Mouse (Mus musculus): ENCODE measurements around the gene Tmem170. TPM values are rescaled to one million over a fixed set of nuclear protein-coding genes. Genes with fewer than 3 reads are reported as not detected.

The Tmem170 gene
- 7.7 and 7.8 TPM in 2 replicates for polyA plus RNA-seq (2014; fragmentation: Nextera tagmentation; extraction: Ambion mirVana)

GRCm38 (mm10) chr8:111876355-111876948 lies at the start of gene Tmem170:
Gene Tmem170, minus strand, starts transcription at chr8:111876750.
- peak; percentile 98 for ATAC-seq (ENCODE audit: insufficient number of reproducible peaks, low FRiP score, low TSS enrichment, low read depth)
- WGBS = under 1% methylated on average over 53 of the region's 53 CpGs

GRCm38 (mm10) chr8:111924976-111925375 lies 48.4 kb upstream of the Tmem170 start:
- Histone ChIP-seq H3K27ac (replicated peaks; ENCODE audit: low read depth, low read length) (no peak overlapping the region), H3K27me3 (ENCODE audit: control insufficient read depth, insufficient read depth, low read length) (no peaks in the 10 kb centered on the region), H3K9ac (ENCODE audit: low read length) (no peak overlapping the region), H3K4me3 (ENCODE audit: low read depth, low read length) (no peak overlapping the region), H3K4me1 (ENCODE audit: control insufficient read depth, insufficient read depth, low read length) (no peaks in the 10 kb centered on the region), H3K9me3 (ENCODE audit: control insufficient read depth, low read length) (no peaks in the 10 kb centered on the region), H3K4me2 (ENCODE audit: low read depth, severe bottlenecking) (no peak overlapping the region), H3K36me3 (ENCODE audit: control insufficient read depth, insufficient read depth, low read length) (no peaks in the 10 kb centered on the region)
- 79% methylated on average over 7 of the region's 7 CpGs for WGBS
- DNase-seq (ENCODE audit: low spot score) (no peak), ATAC-seq (ENCODE audit: insufficient number of reproducible peaks, low FRiP score, low TSS enrichment, low read depth) (no peak)

More at GRCm38 (mm10) chr8:111876355-111876948, at the start of gene Tmem170:
- Histone ChIP-seq H3K27me3 (ENCODE audit: control insufficient read depth, insufficient read depth, low read length) (no peaks in the 10 kb centered on the region), H3K36me3 (ENCODE audit: control insufficient read depth, insufficient read depth, low read length) (no peaks in the 10 kb centered on the region), H3K9me3 (ENCODE audit: control insufficient read depth, low read length) (no peaks in the 10 kb centered on the region), H3K4me2 (ENCODE audit: low read depth, severe bottlenecking) (peak within 1 kb of the TSS; percentile 74), H3K4me1 (ENCODE audit: control insufficient read depth, insufficient read depth, low read length) (no peaks in the 10 kb centered on the region), H3K9ac (ENCODE audit: low read length) (peak within 1 kb of the TSS; percentile 72), H3K4me3 (ENCODE audit: low read depth, low read length) (peak within 1 kb of the TSS; percentile 76), H3K27ac (replicated peaks; ENCODE audit: low read depth, low read length) (peak within 1 kb of the TSS; percentile 59; the same call in 1 of the 2 replicates)
- peak; percentile 99 for DNase-seq (ENCODE audit: low spot score)

- no peaks in the 10 kb centered on the region for H3K27me3 ChIP-seq (ENCODE audit: control insufficient read depth, insufficient read depth, low read length)
- no peak for DNase-seq (ENCODE audit: low spot score)
- no peak overlapping the region for H3K9ac ChIP-seq (ENCODE audit: low read length)
- H3K27ac ChIP-seq (replicated peaks; ENCODE audit: low read depth, low read length) = no peak overlapping the region
- WGBS = 35% methylated on average over 10 of the region's 10 CpGs
- H3K9me3 ChIP-seq (ENCODE audit: control insufficient read depth, low read length) = no peaks in the 10 kb centered on the region
- no peak overlapping the region for H3K4me2 ChIP-seq (ENCODE audit: low read depth, severe bottlenecking)
- ATAC-seq (ENCODE audit: insufficient number of reproducible peaks, low FRiP score, low TSS enrichment, low read depth) = no peak
- H3K4me1 ChIP-seq (ENCODE audit: control insufficient read depth, insufficient read depth, low read length) = no peaks in the 10 kb centered on the region
- H3K4me3 ChIP-seq (ENCODE audit: low read depth, low read length) = no peak overlapping the region
- no peaks in the 10 kb centered on the region for H3K36me3 ChIP-seq (ENCODE audit: control insufficient read depth, insufficient read depth, low read length)
Measured at GRCm38 (mm10) chr8:111923383-111923804, 46.8 kb upstream of the Tmem170 start.

GRCm38 (mm10) chr8:111920971-111921370 lies 44.4 kb upstream of the Tmem170 start:
- no peaks in the 10 kb centered on the region for H3K4me1 ChIP-seq (ENCODE audit: control insufficient read depth, insufficient read depth, low read length)
- H3K4me3 ChIP-seq (ENCODE audit: low read depth, low read length) = no peak overlapping the region
- H3K36me3 ChIP-seq (ENCODE audit: control insufficient read depth, insufficient read depth, low read length) = no peaks in the 10 kb centered on the region
- DNase-seq (ENCODE audit: low spot score) (no peak), ATAC-seq (ENCODE audit: insufficient number of reproducible peaks, low FRiP score, low TSS enrichment, low read depth) (no peak)
- no peak overlapping the region for H3K4me2 ChIP-seq (ENCODE audit: low read depth, severe bottlenecking)
- H3K9ac ChIP-seq (ENCODE audit: low read length) = no peak overlapping the region
- no peaks in the 10 kb centered on the region for H3K27me3 ChIP-seq (ENCODE audit: control insufficient read depth, insufficient read depth, low read length)
- 79% methylated on average over 4 of the region's 4 CpGs for WGBS
- H3K9me3 ChIP-seq (ENCODE audit: control insufficient read depth, low read length) = no peaks in the 10 kb centered on the region
- H3K27ac ChIP-seq (replicated peaks; ENCODE audit: low read depth, low read length) = no peak overlapping the region

DNA sequence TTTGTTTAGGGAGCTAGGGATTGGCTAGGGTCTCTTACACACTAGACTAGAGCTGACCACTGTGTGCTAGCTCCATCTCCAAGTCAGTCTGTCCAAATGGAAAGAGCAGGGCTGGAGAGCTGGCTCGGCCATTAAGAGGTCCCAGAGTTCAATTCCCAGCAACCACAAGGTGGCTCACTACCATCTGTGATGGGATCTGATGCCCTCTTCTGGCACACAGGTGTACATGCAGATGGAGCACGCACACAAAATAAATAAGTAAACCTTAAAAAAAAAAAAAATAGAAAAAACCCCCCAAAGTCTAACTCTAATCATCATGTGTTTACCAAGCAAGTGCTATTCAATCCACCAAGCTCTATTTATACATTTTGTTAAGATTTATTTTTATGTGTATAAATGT lies 43.1 kb upstream of the Tmem170 start:
- Histone ChIP-seq H3K4me2 (ENCODE audit: low read depth, severe bottlenecking) (no peak overlapping the region), H3K4me3 (ENCODE audit: low read depth, low read length) (no peak overlapping the region), H3K36me3 (ENCODE audit: control insufficient read depth, insufficient read depth, low read length) (no peaks in the 10 kb centered on the region), H3K4me1 (ENCODE audit: control insufficient read depth, insufficient read depth, low read length) (no peaks in the 10 kb centered on the region), H3K9me3 (ENCODE audit: control insufficient read depth, low read length) (no peaks in the 10 kb centered on the region), H3K27ac (replicated peaks; ENCODE audit: low read depth, low read length) (no peak overlapping the region), H3K27me3 (ENCODE audit: control insufficient read depth, insufficient read depth, low read length) (no peaks in the 10 kb centered on the region), H3K9ac (ENCODE audit: low read length) (no peak overlapping the region)
- ATAC-seq (ENCODE audit: insufficient number of reproducible peaks, low FRiP score, low TSS enrichment, low read depth) (no peak), DNase-seq (ENCODE audit: low spot score) (no peak)
- WGBS = 77% methylated on average over 2 of the region's 2 CpGs

DNA sequence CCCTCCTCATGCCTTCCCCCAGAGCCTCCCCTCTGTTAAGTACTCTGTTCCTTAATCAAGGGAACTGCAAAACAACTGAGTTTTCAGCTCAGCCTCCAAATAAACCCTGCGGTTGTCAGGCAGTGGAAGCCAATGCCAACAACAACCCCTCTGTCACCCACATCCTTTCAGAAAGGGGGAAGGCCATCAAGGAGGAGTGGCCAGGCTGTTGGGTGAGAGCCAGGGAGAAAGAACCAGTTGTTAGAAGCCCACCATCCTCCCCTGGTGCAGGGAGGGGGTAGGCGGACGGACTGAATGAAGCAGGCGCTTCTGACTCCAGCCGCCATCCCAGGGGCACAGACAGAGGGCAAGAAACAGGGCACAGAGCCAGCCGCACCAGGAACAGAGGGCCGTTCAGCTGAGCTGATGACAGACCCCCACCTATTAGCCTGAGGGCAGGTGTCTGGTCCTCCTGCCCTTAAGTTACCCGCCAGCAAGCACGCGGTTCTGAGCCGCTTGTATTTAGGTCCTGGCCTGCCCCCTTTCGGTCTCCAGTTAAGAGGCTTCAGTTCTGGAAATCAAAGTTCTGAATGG lies 36.4 kb upstream of the Tmem170 start:
- no peak overlapping the region for H3K4me2 ChIP-seq (ENCODE audit: low read depth, severe bottlenecking)
- 49% methylated on average over 12 of the region's 12 CpGs for WGBS
- H3K4me1 ChIP-seq (ENCODE audit: control insufficient read depth, insufficient read depth, low read length) = no peaks in the 10 kb centered on the region
- ATAC-seq (ENCODE audit: insufficient number of reproducible peaks, low FRiP score, low TSS enrichment, low read depth) (no peak; the same call in 1 of the 2 replicates), DNase-seq (ENCODE audit: low spot score) (peak; percentile 34)
- peaks cover 14% of the 10 kb centered on the region for H3K27me3 ChIP-seq (ENCODE audit: control insufficient read depth, insufficient read depth, low read length)
- no peaks in the 10 kb centered on the region for H3K36me3 ChIP-seq (ENCODE audit: control insufficient read depth, insufficient read depth, low read length)
- H3K9me3 ChIP-seq (ENCODE audit: control insufficient read depth, low read length) = no peaks in the 10 kb centered on the region
- H3K9ac ChIP-seq (ENCODE audit: low read length) = no peak overlapping the region
- no peak overlapping the region for H3K27ac ChIP-seq (replicated peaks; ENCODE audit: low read depth, low read length)
- H3K4me3 ChIP-seq (ENCODE audit: low read depth, low read length) = no peak overlapping the region

- no peaks in the 10 kb centered on the region for H3K36me3 ChIP-seq (ENCODE audit: control insufficient read depth, insufficient read depth, low read length)
- no peak overlapping the region for H3K4me2 ChIP-seq (ENCODE audit: low read depth, severe bottlenecking)
- H3K9me3 ChIP-seq (ENCODE audit: control insufficient read depth, low read length) = no peaks in the 10 kb centered on the region
- H3K4me1 ChIP-seq (ENCODE audit: control insufficient read depth, insufficient read depth, low read length) = no peaks in the 10 kb centered on the region
- peaks cover 14% of the 10 kb centered on the region for H3K27me3 ChIP-seq (ENCODE audit: control insufficient read depth, insufficient read depth, low read length)
- no peak overlapping the region for H3K4me3 ChIP-seq (ENCODE audit: low read depth, low read length)
- 60% methylated on average over 7 of the region's 7 CpGs for WGBS
- no peak for ATAC-seq (ENCODE audit: insufficient number of reproducible peaks, low FRiP score, low TSS enrichment, low read depth)
- DNase-seq (ENCODE audit: low spot score) = no peak
- H3K9ac ChIP-seq (ENCODE audit: low read length) = no peak overlapping the region
- no peak overlapping the region for H3K27ac ChIP-seq (replicated peaks; ENCODE audit: low read depth, low read length)
Measured at GRCm38 (mm10) chr8:111911572-111911971, 35.0 kb upstream of the Tmem170 start.

GRCm38 (mm10) chr8:111909621-111910450 lies 33.3 kb upstream of the Tmem170 start, which contains the start of gene Chst5:
Gene Chst5, minus strand, starts transcription at chr8:111910447.
- Histone ChIP-seq H3K27ac (replicated peaks; ENCODE audit: low read depth, low read length) (no peak within 1 kb of the TSS), H3K4me1 (ENCODE audit: control insufficient read depth, insufficient read depth, low read length) (no peaks in the 10 kb centered on the region), H3K9ac (ENCODE audit: low read length) (peak within 1 kb of the TSS; percentile 36; the same call in 1 of the 2 replicates), H3K36me3 (ENCODE audit: control insufficient read depth, insufficient read depth, low read length) (no peaks in the 10 kb centered on the region), H3K4me3 (ENCODE audit: low read depth, low read length) (peak within 1 kb of the TSS; percentile 35), H3K9me3 (ENCODE audit: control insufficient read depth, low read length) (no peaks in the 10 kb centered on the region), H3K27me3 (ENCODE audit: control insufficient read depth, insufficient read depth, low read length) (peaks cover 14% of the 10 kb centered on the region), H3K4me2 (ENCODE audit: low read depth, severe bottlenecking) (peak within 1 kb of the TSS; percentile 40)
- peak; percentile 11; the same call in 1 of the 2 replicates for ATAC-seq (ENCODE audit: insufficient number of reproducible peaks, low FRiP score, low TSS enrichment, low read depth)
- DNase-seq (ENCODE audit: low spot score) = peak; percentile 60
- 4% methylated on average over 47 of the region's 47 CpGs for WGBS
